Mouse (Mus musculus) small intestine, adult 2 months (tissue): ENCODE measurements at regions not wholly inside any gene's neighbourhood (a gene's known extent, or its start where the extent isn't known, plus 50 kb on each side); places are given as distances from the start of the nearest gene placed in this dataset.

Experiments used
- CTCF ChIP-seq: fragments of 200-500 bp; IDR thresholded peaks from 2 replicates; pipeline ENCODE4 v1.5.1; 2012; ENCODE audit warnings: low read depth, mild to moderate bottlenecking, control low read depth, inconsistent platforms, low read length, moderate library complexity, mixed read lengths; ENCODE audit not compliant: insufficient replicate concordance, insufficient read length; ENCODE audit errors: extremely low read depth
- POLR2A ChIP-seq: fragments of 200-500 bp; IDR thresholded peaks from 2 replicates; pipeline ENCODE4 v1.6.1; 2012; ENCODE audit warnings: low read depth, mild to moderate bottlenecking, control low read depth, inconsistent platforms, low read length, moderate library complexity

- no peak for TF ChIP-seq POLR2A
- no peak for TF ChIP-seq CTCF
These were observed 1487.2 kb upstream of the Lrrc6 start for GRCm38 (mm10) chr15:67987941-67988340.
